Mouse (Mus musculus): ENCODE data around the gene Nup160.
A peak's percentile ranks its signal among the peaks of the same experiment; 100 is the strongest.

- TF ChIP-seq POLR2A (IDR thresholded peaks at IDR 0.05; ENCODE audit: insufficient read depth, low read length) (peak; percentile 91), CTCF (IDR thresholded peaks at IDR 0.05; ENCODE audit: low read depth, low read length) (no peak)
Measured at GRCm38 (mm10) chr2:90679061-90679810, 2.2 kb downstream of the Nup160 start.

All from ES-Bruce4 (cell line).